Mouse (Mus musculus): Measurements from ENCODE around the gene Sema3f.

- no peak for TF ChIP-seq POLR2A (IDR thresholded peaks at IDR 0.05; ENCODE audit: low read depth, low read length)
- peak; percentile 70; the same call in 1 of the 2 replicates for TF ChIP-seq CTCF (IDR thresholded peaks at IDR 0.05; ENCODE audit: extremely low read depth, insufficient read length, insufficient replicate concordance, low read depth, low read length)
These were observed 28.5 kb upstream of the Sema3f start for GRCm38 (mm10) chr9:107738841-107739202.

Measured in small intestine, adult 2 months (tissue).